Mouse (Mus musculus) bone marrow, adult 2 months (tissue): ENCODE results near the gene Fbxl13.

Experiments
- CTCF ChIP-seq: fragments of 200-500 bp; IDR thresholded peaks from 2 replicates; pipeline ENCODE4 v1.5.1; 2011; ENCODE audit warnings: low read length, control low read depth; ENCODE audit not compliant: control insufficient read depth, insufficient read depth
- POLR2A ChIP-seq: fragments of 200-500 bp; IDR thresholded peaks from 2 replicates; pipeline ENCODE4 v1.6.1; 2011; ENCODE audit warnings: low read depth, mild to moderate bottlenecking, control low read depth, low read length, borderline replicate concordance; ENCODE audit not compliant: control insufficient read depth

DNA sequence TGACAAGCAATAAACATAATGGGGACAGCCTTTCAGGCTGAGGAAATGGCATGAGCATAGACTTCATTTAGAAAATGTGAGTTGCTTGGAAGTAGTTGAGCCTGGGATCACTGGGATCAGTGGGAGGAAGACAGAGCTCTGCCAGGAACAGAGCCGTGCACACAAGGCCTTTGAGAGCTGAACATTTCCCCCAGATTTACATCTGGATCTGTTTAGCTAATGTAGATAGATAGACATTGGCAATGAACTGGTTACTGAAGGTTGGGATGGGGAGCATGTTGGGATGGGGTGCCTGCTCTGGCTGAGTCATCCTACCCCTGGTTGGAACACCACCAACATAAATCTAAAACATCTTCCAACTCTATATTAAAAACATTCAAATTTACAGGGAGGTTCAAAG, 138.5 kb downstream of the Fbxl13 start:
- TF ChIP-seq CTCF (no peak), POLR2A (no peak)
